Mouse (Mus musculus): ENCODE results near the gene Ap3s2. TPM values are rescaled to one million over a fixed set of nuclear protein-coding genes. Genes with fewer than 3 reads are reported as not detected.

The Ap3s2 gene
- polyA plus RNA-seq, 1 experiment from 2014 or later = 9.8 TPM

DNA sequence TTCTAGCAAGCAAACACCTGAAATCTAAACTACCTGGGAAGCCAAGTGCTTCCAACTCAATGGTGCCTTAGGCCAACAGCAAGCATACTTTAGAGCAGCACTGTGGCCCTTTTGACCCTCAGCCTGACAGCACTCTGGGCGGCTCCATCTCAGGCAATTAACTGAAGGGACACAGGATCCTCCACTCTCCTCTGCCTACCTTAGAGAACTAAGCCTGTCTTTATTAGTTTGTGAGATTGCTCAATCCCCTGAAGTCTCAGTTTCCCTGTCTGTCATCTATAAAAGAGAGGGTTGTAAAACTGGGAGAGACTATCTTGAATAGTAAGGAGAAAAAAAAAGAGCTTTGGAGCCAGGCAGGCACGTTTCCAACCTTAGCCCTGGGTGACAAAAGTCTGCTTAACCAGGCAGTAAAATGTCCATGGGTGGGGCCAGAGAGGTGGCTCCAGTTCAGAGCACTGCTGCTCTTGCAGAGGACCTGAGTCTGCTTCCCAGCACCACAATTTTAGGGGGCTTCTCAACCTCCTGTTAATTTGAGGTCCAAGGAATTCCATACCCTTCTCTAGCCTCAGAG, 41.9 kb downstream of the Ap3s2 start:
- H3K4me3 ChIP-seq (ENCODE audit: low read depth, low read length) = no peak overlapping the region
- no peaks in the 10 kb centered on the region; the same call in 1 of the 2 replicates for H3K36me3 ChIP-seq (ENCODE audit: control insufficient read depth, insufficient read depth)
- H3K27me3 ChIP-seq (ENCODE audit: control insufficient read depth, insufficient read depth, low read depth, low read length) = no peaks in the 10 kb centered on the region
- WGBS (ENCODE audit: insufficient replicate concordance) = 49% methylated on average over 2 of the region's 2 CpGs
- no peak overlapping the region for H3K4me2 ChIP-seq (ENCODE audit: low read depth, low read length)
- ATAC-seq (ENCODE audit: low read depth) = no peak
- no peak overlapping the region for H3K27ac ChIP-seq (ENCODE audit: low read length)
- H3K4me1 ChIP-seq (ENCODE audit: control insufficient read depth, low read depth, low read length) = no peaks in the 10 kb centered on the region; the same call in 1 of the 2 replicates
- H3K9ac ChIP-seq (ENCODE audit: low read depth, low read length) = no peak overlapping the region
- no peaks in the 10 kb centered on the region for H3K9me3 ChIP-seq (replicated peaks; ENCODE audit: control insufficient read depth, low read length)

DNA sequence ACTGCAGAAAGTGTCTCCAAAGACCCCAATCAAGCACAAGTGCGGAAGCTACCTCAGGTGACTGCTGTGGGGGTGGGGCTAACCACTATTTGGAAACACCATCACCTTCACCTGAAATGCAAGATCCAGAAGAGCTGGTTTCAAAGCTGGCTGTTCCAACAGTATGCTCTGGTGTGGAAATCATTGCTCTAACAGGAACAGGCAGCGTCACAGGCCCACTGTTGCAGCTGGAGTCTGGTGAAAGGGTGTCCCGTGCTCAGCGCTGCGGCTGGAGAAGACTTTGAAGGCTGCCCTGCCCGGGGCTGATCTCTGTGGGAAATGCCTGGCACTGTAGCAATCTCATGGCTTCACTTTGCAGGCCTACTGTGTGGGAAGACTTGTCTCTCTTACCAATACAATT, 47.0 kb downstream of the Ap3s2 start:
- Histone ChIP-seq H3K9ac (ENCODE audit: low read depth, low read length) (no peak overlapping the region), H3K27me3 (ENCODE audit: control insufficient read depth, insufficient read depth, low read depth, low read length) (no peaks in the 10 kb centered on the region), H3K4me2 (ENCODE audit: low read depth, low read length) (no peak overlapping the region), H3K9me3 (replicated peaks; ENCODE audit: control insufficient read depth, low read length) (no peaks in the 10 kb centered on the region), H3K4me1 (ENCODE audit: control insufficient read depth, low read depth, low read length) (no peaks in the 10 kb centered on the region), H3K27ac (ENCODE audit: low read length) (no peak overlapping the region), H3K36me3 (ENCODE audit: control insufficient read depth, insufficient read depth) (no peaks in the 10 kb centered on the region), H3K4me3 (ENCODE audit: low read depth, low read length) (no peak overlapping the region)
- 64% methylated on average over 6 of the region's 6 CpGs for WGBS (ENCODE audit: insufficient replicate concordance)
- ATAC-seq (ENCODE audit: low read depth) = no peak

DNA sequence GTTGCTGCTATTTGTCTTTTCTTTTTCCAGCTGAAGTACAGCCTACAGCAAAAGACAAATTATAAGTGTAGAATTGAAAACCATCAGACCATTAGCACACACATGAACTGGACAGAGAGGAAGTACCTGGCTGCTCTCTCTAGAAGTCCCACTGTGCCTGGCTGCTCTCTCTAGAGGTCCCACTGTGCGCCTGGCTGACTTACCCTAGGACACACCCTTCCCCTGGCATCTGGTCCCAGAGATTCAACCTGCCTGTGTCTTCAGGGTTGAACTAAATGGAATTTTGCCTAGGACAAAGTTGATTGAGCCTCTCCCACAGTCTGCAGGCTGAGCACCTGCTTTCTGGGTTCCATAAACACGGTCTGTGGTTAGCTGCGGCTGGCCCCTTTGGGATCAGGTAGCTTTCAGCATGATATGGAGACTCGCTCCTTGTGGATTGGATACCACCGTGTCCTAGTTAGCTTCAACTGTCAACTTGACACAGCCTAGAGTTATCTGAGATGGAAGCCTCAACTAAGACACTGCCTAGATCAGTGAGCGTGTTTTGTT, 48.6 kb downstream of the Ap3s2 start:
- no peak for ATAC-seq (ENCODE audit: low read depth)
- Histone ChIP-seq H3K4me2 (ENCODE audit: low read depth, low read length) (no peak overlapping the region), H3K9me3 (replicated peaks; ENCODE audit: control insufficient read depth, low read length) (no peaks in the 10 kb centered on the region), H3K36me3 (ENCODE audit: control insufficient read depth, insufficient read depth) (no peaks in the 10 kb centered on the region), H3K4me1 (ENCODE audit: control insufficient read depth, low read depth, low read length) (no peaks in the 10 kb centered on the region), H3K9ac (ENCODE audit: low read depth, low read length) (no peak overlapping the region), H3K27me3 (ENCODE audit: control insufficient read depth, insufficient read depth, low read depth, low read length) (no peaks in the 10 kb centered on the region), H3K27ac (ENCODE audit: low read length) (no peak overlapping the region), H3K4me3 (ENCODE audit: low read depth, low read length) (no peak overlapping the region)
- 69% methylated on average over 6 of the region's 6 CpGs for WGBS (ENCODE audit: insufficient replicate concordance)

DNA sequence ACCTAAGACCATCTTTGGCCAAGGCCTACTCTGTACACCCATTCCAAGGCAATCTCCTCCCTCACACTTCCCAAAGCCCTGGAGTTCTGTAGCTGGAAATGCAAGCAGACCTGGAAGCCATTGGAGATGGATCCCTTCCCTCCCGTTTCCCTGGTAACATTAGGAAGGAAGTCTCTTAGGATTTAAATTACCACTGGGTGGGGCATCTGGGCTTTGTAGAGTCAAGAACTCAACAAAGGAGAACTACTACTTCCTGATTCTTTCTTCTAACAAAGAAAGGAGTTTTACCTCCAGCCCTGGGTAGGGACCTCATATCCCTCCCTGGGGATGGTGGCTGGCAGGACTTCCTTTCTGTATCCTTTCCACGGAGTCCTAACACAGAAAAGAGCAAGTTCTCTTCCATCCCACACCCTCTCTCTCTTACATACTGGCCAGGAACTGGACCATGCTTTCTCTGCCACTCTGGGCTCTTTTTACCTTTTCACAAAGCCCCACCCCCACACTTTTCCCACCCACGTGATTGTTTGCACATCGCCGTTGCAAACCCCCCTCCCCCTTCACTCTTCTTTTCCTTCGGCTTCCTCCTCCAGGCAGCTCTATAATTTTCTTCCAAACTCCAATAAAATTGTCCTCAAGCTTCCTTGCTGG, 51.3 kb downstream of the Ap3s2 start:
- Histone ChIP-seq H3K9ac (ENCODE audit: low read depth, low read length) (no peak overlapping the region), H3K9me3 (replicated peaks; ENCODE audit: control insufficient read depth, low read length) (no peaks in the 10 kb centered on the region), H3K27me3 (ENCODE audit: control insufficient read depth, insufficient read depth, low read depth, low read length) (no peaks in the 10 kb centered on the region), H3K4me2 (ENCODE audit: low read depth, low read length) (no peak overlapping the region), H3K36me3 (ENCODE audit: control insufficient read depth, insufficient read depth) (no peaks in the 10 kb centered on the region), H3K4me1 (ENCODE audit: control insufficient read depth, low read depth, low read length) (no peaks in the 10 kb centered on the region), H3K27ac (ENCODE audit: low read length) (no peak overlapping the region), H3K4me3 (ENCODE audit: low read depth, low read length) (no peak overlapping the region)
- no peak for ATAC-seq (ENCODE audit: low read depth)
- 34% methylated on average over 6 of the region's 6 CpGs for WGBS (ENCODE audit: insufficient replicate concordance)

DNA sequence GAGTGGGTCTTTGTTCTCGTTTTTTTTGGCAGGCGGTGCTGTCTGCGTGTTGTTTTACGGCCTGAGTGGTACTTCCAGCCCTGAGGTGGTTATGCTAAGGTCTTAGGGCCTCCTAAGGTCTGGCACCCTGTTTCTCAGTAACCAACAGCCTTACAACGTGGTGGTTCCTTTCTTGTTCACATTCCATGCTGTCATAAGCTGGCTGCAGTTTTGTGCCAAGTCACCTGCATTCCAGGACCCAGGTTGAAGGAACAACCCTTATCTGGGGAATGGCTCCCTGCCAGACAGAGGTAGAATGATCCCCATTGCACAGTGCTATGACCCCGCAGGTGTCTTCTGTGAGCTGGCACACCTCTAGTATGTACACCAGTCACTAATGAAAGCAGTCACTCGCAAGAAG, 52.0 kb downstream of the Ap3s2 start:
- Histone ChIP-seq H3K4me3 (ENCODE audit: low read depth, low read length) (no peak overlapping the region), H3K4me2 (ENCODE audit: low read depth, low read length) (no peak overlapping the region), H3K4me1 (ENCODE audit: control insufficient read depth, low read depth, low read length) (no peaks in the 10 kb centered on the region), H3K9me3 (replicated peaks; ENCODE audit: control insufficient read depth, low read length) (no peaks in the 10 kb centered on the region), H3K27me3 (ENCODE audit: control insufficient read depth, insufficient read depth, low read depth, low read length) (no peaks in the 10 kb centered on the region), H3K36me3 (ENCODE audit: control insufficient read depth, insufficient read depth) (no peaks in the 10 kb centered on the region), H3K27ac (ENCODE audit: low read length) (no peak overlapping the region), H3K9ac (ENCODE audit: low read depth, low read length) (no peak overlapping the region)
- WGBS (ENCODE audit: insufficient replicate concordance) = 69% methylated on average over 7 of the region's 7 CpGs
- ATAC-seq (ENCODE audit: low read depth) = no peak

DNA sequence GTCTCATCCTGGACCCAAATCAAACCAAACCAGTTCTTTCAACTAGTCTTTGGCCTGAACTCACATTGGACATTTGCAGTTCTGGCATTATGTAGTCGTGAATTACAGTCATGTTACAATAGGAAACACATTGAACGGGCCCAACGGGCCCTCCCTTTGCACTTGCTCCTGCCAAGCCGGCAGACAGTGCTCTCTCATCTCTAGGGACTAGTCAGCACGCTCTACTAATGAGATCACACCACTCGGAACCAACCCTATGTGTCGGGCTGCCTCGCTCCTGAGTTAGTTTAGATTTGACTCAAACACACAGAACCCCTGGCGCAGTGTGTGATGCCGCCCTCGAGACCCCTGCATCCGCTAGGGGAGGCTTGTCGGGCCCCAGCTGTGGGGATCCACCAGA, 52.6 kb downstream of the Ap3s2 start:
- no peak overlapping the region for H3K4me3 ChIP-seq (ENCODE audit: low read depth, low read length)
- ATAC-seq (ENCODE audit: low read depth) = no peak
- H3K4me1 ChIP-seq (ENCODE audit: control insufficient read depth, low read depth, low read length) = no peaks in the 10 kb centered on the region
- H3K27me3 ChIP-seq (ENCODE audit: control insufficient read depth, insufficient read depth, low read depth, low read length) = no peaks in the 10 kb centered on the region
- no peaks in the 10 kb centered on the region for H3K9me3 ChIP-seq (replicated peaks; ENCODE audit: control insufficient read depth, low read length)
- H3K4me2 ChIP-seq (ENCODE audit: low read depth, low read length) = no peak overlapping the region
- H3K36me3 ChIP-seq (ENCODE audit: control insufficient read depth, insufficient read depth) = no peaks in the 10 kb centered on the region
- WGBS (ENCODE audit: insufficient replicate concordance) = 69% methylated on average over 13 of the region's 13 CpGs
- H3K27ac ChIP-seq (ENCODE audit: low read length) = no peak overlapping the region
- H3K9ac ChIP-seq (ENCODE audit: low read depth, low read length) = no peak overlapping the region

DNA sequence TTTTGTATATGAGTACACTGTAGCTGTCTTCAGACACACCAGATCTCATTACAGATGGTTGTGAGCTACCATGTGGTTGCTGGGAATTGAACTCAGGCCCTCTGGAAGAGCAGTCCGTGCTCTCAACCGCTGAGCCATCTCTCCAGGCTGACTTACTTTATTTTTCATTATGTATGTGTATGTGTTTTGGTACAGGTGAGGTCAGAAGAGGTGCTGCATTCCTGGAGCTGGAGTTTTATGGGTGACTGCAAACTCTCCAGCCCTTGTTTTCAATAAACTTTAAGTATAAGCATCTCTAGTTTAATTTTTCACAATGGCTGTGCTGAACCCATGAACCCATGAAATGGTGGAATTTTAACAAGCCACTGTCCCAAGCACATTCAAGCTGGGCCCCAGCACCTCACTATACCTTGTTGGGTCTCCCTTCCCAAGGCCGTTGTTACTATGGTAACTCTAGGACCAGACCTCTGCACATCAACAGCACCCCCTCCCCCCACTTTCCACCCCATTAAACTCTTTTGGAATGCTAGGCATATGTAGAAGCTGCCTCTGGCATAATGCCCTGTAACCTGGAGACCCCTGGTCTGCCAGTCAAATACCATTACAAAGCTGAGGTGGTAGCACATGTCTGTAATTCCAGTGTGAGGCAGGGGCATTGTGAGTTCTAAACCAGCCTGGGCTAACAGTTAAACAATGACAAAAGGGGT, 54.0 kb downstream of the Ap3s2 start:
- no peaks in the 10 kb centered on the region for H3K27me3 ChIP-seq (ENCODE audit: control insufficient read depth, insufficient read depth, low read depth, low read length)
- 72% methylated on average over 3 of the region's 3 CpGs for WGBS (ENCODE audit: insufficient replicate concordance)

DNA sequence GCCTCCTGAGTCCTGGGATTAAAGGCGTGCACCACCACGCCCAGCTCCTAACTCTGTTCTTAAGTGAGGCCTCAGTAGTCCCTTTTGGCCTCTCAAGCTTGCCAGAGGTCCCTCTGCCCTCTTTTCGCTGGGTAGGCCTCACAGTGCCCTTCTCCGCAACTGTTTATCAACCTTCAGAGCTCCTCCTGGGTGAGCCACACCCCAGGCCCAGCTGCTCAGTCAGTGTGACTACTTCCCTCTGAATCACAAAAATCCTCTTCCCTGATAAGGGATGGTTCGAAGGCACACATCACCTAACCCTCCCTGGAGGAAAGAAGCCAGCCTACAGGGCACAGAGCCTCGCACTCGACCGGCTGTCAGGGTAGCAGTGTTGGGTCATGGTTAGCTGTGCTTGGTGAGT, 58.7 kb downstream of the Ap3s2 start:
- no peaks in the 10 kb centered on the region for H3K4me1 ChIP-seq (ENCODE audit: control insufficient read depth, low read depth, low read length)
- no peak for ATAC-seq (ENCODE audit: low read depth)
- H3K4me3 ChIP-seq (ENCODE audit: low read depth, low read length) = no peak overlapping the region
- H3K36me3 ChIP-seq (ENCODE audit: control insufficient read depth, insufficient read depth) = no peaks in the 10 kb centered on the region
- no peaks in the 10 kb centered on the region for H3K9me3 ChIP-seq (replicated peaks; ENCODE audit: control insufficient read depth, low read length)
- H3K27me3 ChIP-seq (ENCODE audit: control insufficient read depth, insufficient read depth, low read depth, low read length) = no peaks in the 10 kb centered on the region
- no peak overlapping the region for H3K9ac ChIP-seq (ENCODE audit: low read depth, low read length)
- 51% methylated on average over 8 of the region's 8 CpGs for WGBS (ENCODE audit: insufficient replicate concordance)
- no peak overlapping the region for H3K27ac ChIP-seq (ENCODE audit: low read length)
- no peak overlapping the region for H3K4me2 ChIP-seq (ENCODE audit: low read depth, low read length)

More for the DNA sequence above, 54.0 kb downstream of the Ap3s2 start:
- Histone ChIP-seq H3K4me2 (ENCODE audit: low read depth, low read length) (no peak overlapping the region), H3K36me3 (ENCODE audit: control insufficient read depth, insufficient read depth) (no peaks in the 10 kb centered on the region), H3K27ac (ENCODE audit: low read length) (no peak overlapping the region), H3K9ac (ENCODE audit: low read depth, low read length) (no peak overlapping the region), H3K4me3 (ENCODE audit: low read depth, low read length) (no peak overlapping the region), H3K4me1 (ENCODE audit: control insufficient read depth, low read depth, low read length) (no peaks in the 10 kb centered on the region), H3K9me3 (replicated peaks; ENCODE audit: control insufficient read depth, low read length) (no peaks in the 10 kb centered on the region)
- ATAC-seq (ENCODE audit: low read depth) = no peak

DNA sequence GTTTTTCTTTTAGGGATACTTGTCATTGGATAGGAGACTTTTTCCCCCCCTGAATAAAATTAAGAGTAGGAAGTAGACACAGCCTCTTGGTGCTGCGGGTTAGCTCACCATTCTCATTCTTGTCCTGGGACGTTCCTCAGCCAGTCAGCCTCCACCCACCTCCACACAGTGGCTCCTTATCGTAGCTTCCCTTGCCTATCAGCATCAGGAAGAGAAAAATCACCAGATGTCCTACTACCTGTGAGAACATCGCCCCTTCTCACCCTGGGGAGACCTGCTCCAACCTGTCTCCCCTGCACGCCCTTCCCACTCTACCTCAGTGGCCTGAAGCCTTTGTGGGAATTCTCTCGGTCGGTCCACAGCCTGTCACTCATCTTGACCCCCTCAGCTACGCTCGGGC, 59.6 kb downstream of the Ap3s2 start, which contains the start of gene Anpep:
Gene Anpep (minus strand): TSS at position 249 of the 400 bp plus-strand sequence.
- ATAC-seq (ENCODE audit: low read depth) = no peak
- no peaks in the 10 kb centered on the region for H3K9me3 ChIP-seq (replicated peaks; ENCODE audit: control insufficient read depth, low read length)

More for the DNA sequence above, 59.6 kb downstream of the Ap3s2 start, which contains the start of gene Anpep:
- Histone ChIP-seq H3K36me3 (ENCODE audit: control insufficient read depth, insufficient read depth) (no peaks in the 10 kb centered on the region), H3K27ac (ENCODE audit: low read length) (no peak within 1 kb of the TSS), H3K27me3 (ENCODE audit: control insufficient read depth, insufficient read depth, low read depth, low read length) (no peaks in the 10 kb centered on the region), H3K4me1 (ENCODE audit: control insufficient read depth, low read depth, low read length) (no peaks in the 10 kb centered on the region), H3K4me3 (ENCODE audit: low read depth, low read length) (no peak within 1 kb of the TSS), H3K9ac (ENCODE audit: low read depth, low read length) (no peak within 1 kb of the TSS), H3K4me2 (ENCODE audit: low read depth, low read length) (no peak within 1 kb of the TSS)
- 64% methylated on average over 9 of the region's 9 CpGs for WGBS (ENCODE audit: insufficient replicate concordance)
